Mouse (Mus musculus) stomach, postnatal 0 days (tissue): ENCODE data around the gene Mertk.

ENCODE experiments used
- CTCF ChIP-seq: IDR thresholded peaks from 2 replicates; pipeline ENCODE4 v1.5.1; 2016; ENCODE audit warnings: antibody characterized with exemption, low read depth, mild to moderate bottlenecking, moderate library complexity
- EP300 ChIP-seq: optimal IDR thresholded peaks from 2 replicates; pipeline ENCODE3; 2016; ENCODE audit warnings: antibody characterized with exemption

DNA sequence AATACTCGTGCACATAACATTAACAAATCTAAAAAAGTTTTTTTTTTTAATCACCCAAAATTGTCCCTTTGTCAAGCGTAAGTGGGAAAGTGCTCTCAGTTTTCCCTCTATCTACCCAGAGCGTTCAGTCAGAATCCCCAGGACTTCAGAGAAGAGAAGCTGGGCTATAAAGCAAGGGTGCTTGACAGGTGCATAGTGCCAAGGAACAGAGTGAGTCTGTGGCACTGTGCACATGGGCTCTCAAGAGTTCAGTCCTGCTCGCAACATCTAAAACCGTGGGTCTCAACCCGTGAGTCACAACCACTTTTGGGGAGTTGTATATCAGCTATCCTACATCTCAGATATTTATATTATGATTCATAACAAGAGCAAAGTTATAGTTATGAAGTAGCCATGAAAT lies 71.8 kb downstream of the Mertk start:
- TF ChIP-seq CTCF (no peak), EP300 (no peak)
